Mouse (Mus musculus) thymus, adult 2 months (tissue): ENCODE measurements at regions not wholly inside any gene's neighbourhood (a gene's known extent, or its start where the extent isn't known, plus 50 kb on each side); places are given as distances from the start of the nearest gene placed in this dataset.
A peak's percentile ranks its signal among the peaks of the same experiment; 100 is the strongest.

Source experiments
- DNase-seq: peaks from one replicate; pipeline ENCODE4 v3.0.0; 2021
- H3K27ac ChIP-seq: fragments of 200-500 bp; 2 replicates; pipeline ENCODE4 v1.5.1; 2012; ENCODE audit warnings: low read length, control low read depth; ENCODE audit not compliant: control insufficient read depth, insufficient read depth
- H3K27me3 ChIP-seq: fragments of 200-500 bp; 2 replicates; pipeline ENCODE4 v1.6.1; 2012; ENCODE audit warnings: mild to moderate bottlenecking, low read length, moderate library complexity, mixed read lengths; ENCODE audit not compliant: control insufficient read depth, insufficient read depth
- H3K36me3 ChIP-seq: fragments of 200-500 bp; 2 replicates; pipeline ENCODE4 v1.6.1; 2012; ENCODE audit warnings: mild to moderate bottlenecking, low read length, moderate library complexity; ENCODE audit not compliant: control insufficient read depth, insufficient read depth
- H3K4me1 ChIP-seq: fragments of 200-500 bp; replicated peaks from 2 replicates; pipeline ENCODE4 v1.6.1; 2012; ENCODE audit warnings: low read length; ENCODE audit not compliant: control insufficient read depth, insufficient read depth
- H3K4me3 ChIP-seq: fragments of 200-500 bp; 2 replicates; pipeline ENCODE4 v1.5.1; 2012; ENCODE audit warnings: mild to moderate bottlenecking, low read length, control low read depth, moderate library complexity; ENCODE audit not compliant: control insufficient read depth, insufficient read depth
- CTCF ChIP-seq: fragments of 200-500 bp; IDR thresholded peaks from 2 replicates; pipeline ENCODE4 v1.5.1; 2012; ENCODE audit warnings: mild to moderate bottlenecking, control low read depth, low read length, moderate library complexity, borderline replicate concordance; ENCODE audit not compliant: control insufficient read depth, poor library complexity, insufficient read depth; ENCODE audit errors: extremely low read depth
- POLR2A ChIP-seq: fragments of 200-500 bp; IDR thresholded peaks from 2 replicates; pipeline ENCODE4 v1.6.1; 2012; ENCODE audit warnings: mild to moderate bottlenecking, low read length, control low read depth, moderate library complexity; ENCODE audit not compliant: control insufficient read depth, poor library complexity, insufficient read depth; ENCODE audit errors: extremely low read depth
- WGBS: fragments of 180-500 bp; shearing (Covaris S2); methylation state at CpG from one replicate; pipeline ENCODE4 v1.1.7; 2018; 5-methylcytosine and 5-hydroxymethylcytosine counted together

DNA sequence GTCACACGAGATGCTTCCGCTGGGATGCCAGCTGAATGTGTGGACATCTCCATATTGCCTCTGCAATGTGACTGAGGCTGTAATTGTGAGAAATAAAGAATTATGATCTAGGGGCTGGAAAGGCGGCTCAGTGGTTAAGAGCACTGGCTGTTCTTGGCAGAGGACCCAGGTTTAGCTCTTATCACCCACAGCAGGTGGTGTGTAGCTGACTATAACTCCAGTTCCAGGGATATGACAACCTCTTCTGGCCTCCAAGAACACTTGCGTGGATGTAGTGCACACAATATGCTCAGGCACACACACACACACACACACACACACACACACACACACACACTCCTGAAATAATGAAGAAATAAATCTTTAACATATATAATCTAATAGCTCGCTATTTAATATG is 232.7 kb upstream of the Kcnab2 start:
- H3K27ac ChIP-seq, result no peak overlapping the region
- H3K4me1 ChIP-seq, result no peaks in the 10 kb centered on the region
- no peak overlapping the region for H3K4me3 ChIP-seq
- DNase-seq, result no peak
- no peaks in the 10 kb centered on the region for H3K27me3 ChIP-seq
- TF ChIP-seq CTCF, result no peak
- no peaks in the 10 kb centered on the region for H3K36me3 ChIP-seq
- WGBS, result 92% methylated on average over 5 of the region's 5 CpGs

DNA sequence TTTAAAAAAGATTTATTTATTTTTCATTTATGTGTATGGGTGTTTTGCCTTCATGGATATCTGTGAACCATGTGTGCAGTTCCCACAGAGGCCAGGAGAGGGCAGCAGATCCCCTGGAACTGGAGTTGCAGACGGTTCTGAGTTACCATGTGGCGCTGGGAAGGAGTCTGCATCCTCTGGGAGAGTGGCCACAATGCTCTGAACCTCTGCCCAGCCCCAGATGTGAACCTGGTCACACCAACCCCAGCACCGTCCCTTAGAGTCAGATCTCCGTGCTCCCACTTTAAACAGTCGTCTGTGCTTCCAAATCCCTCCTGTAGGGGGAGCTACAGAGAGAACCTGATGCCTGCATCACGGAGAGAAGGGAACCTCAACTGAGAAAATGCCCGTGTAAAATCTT is 222.5 kb upstream of the Kcnab2 start:
- TF ChIP-seq CTCF (peak; percentile 20; the same call in 1 of the 2 replicates), POLR2A (no peak)
- Histone ChIP-seq H3K27me3 (no peaks in the 10 kb centered on the region; the same call in 1 of the 2 replicates), H3K4me3 (no peak overlapping the region), H3K4me1 (no peaks in the 10 kb centered on the region), H3K36me3 (no peaks in the 10 kb centered on the region), H3K27ac (no peak overlapping the region)
- DNase-seq, result peak; percentile 8
- WGBS, result 75% methylated on average over 7 of the region's 7 CpGs

DNA sequence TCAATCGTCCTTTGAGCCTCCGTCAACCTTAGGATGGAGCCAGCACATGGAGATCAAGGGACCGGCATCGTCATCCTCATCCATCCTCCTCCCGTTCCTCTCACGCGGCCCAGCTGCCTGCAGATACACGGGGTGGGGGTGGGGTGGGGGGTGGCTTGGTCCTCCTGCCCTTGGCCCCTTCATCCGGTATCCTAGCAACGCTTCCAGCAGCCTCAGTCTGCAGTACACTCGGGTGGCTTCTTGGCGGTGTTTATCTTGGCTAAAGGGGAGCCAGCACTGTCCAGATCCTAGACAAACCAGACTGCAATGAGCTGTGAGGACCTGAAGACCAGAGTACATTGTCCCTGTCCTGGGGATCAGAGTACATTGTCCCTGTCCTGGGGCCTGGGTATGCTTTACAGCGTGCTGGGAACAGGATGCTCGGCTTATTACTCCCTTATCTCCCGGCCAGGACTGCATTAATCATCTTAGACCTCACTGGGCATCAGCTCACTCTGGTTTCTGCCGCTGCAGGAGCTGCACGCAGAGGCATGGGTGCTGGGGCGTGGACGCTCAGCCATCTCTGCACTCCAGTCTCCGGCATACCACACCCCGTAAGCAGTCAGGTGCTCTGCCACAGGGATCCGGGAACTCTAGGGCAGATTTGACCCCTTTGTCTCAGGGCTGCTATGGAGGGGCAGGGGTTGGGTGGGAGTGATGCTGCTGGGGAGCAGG is 219.7 kb upstream of the Kcnab2 start:
- H3K4me1 ChIP-seq, result no peaks in the 10 kb centered on the region
- no peaks in the 10 kb centered on the region for H3K36me3 ChIP-seq
- no peak overlapping the region for H3K4me3 ChIP-seq
- no peak overlapping the region for H3K27ac ChIP-seq
- H3K27me3 ChIP-seq, result no peaks in the 10 kb centered on the region; the same call in 1 of the 2 replicates
- TF ChIP-seq CTCF, result no peak
- no peak for TF ChIP-seq POLR2A
- WGBS, result 64% methylated on average over 22 of the region's 22 CpGs
- no peak for DNase-seq

DNA sequence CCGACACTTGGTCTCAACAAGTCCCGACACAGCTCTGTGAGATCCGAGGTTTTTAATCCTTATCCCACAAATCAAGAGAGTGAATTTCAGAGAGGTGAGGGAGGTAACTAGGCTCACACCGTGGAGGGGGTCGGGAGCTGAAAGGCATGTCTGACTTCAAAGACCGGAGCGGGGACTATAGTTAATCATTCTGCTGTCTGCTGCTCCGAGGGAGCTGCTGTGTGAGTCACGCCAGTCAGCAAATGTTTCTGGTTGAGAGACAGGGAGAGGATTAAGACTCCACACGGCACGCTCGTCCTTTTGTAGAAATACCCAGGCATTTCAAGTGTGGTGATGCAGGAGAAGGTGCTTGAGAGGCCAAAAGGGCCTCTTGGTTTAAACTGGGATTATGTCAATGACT is 214.1 kb upstream of the Kcnab2 start:
- no peak overlapping the region for H3K4me3 ChIP-seq
- no peaks in the 10 kb centered on the region for H3K36me3 ChIP-seq
- WGBS, result 65% methylated on average over 12 of the region's 12 CpGs
- no peaks in the 10 kb centered on the region for H3K27me3 ChIP-seq
- TF ChIP-seq CTCF (no peak), POLR2A (no peak)
- no peak for DNase-seq
- H3K27ac ChIP-seq, result no peak overlapping the region
- no peaks in the 10 kb centered on the region for H3K4me1 ChIP-seq

DNA sequence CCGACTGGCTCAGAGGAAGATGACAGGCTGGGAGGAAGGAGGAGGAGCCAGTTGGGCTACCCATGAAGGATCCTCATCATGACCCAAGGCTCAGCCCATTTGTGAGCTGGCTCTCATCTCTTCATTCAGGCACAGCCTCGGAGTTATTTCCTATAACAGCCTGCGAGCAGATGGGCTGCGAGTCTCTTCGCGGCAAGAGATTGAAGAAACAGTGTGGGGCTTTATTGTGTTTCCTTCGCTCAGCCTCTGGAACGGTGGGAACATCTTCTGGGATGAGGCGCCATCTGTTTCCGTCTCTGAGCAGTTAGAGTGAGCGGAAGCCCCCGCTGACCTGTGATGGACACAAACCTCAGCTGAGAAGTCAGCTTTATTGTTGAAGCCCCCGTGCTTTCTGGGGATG is 213.6 kb upstream of the Kcnab2 start:
- no peak overlapping the region for H3K4me3 ChIP-seq
- H3K27ac ChIP-seq, result no peak overlapping the region
- no peak for TF ChIP-seq CTCF
- TF ChIP-seq POLR2A, result no peak
- no peaks in the 10 kb centered on the region for H3K27me3 ChIP-seq
- 90% methylated on average over 13 of the region's 13 CpGs for WGBS
- no peak for DNase-seq
- no peaks in the 10 kb centered on the region for H3K4me1 ChIP-seq
- H3K36me3 ChIP-seq, result no peaks in the 10 kb centered on the region

DNA sequence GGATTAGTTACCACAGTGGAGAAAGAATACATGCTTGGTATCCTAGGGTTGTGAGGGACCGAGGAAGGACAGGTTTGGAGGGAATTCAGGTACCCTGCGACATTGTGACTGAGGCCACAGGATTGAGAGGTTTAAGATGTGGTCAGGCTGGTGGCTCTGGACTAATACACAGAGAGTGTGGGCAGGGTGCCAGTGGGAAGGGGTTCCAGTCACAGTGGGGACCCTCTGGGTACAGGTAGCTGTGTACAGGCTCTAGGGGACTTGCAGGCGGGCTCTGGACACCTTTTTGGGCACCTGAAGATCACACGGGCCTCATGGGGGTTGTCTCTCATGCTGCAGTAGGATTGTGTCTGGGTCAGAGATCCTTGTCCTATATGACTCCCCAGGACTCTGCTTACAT is 213.1 kb upstream of the Kcnab2 start:
- no peaks in the 10 kb centered on the region for H3K27me3 ChIP-seq
- TF ChIP-seq POLR2A (no peak), CTCF (no peak)
- no peak overlapping the region for H3K4me3 ChIP-seq
- H3K36me3 ChIP-seq, result no peaks in the 10 kb centered on the region
- 90% methylated on average over 4 of the region's 4 CpGs for WGBS
- H3K4me1 ChIP-seq, result no peaks in the 10 kb centered on the region
- DNase-seq, result no peak
- H3K27ac ChIP-seq, result no peak overlapping the region

DNA sequence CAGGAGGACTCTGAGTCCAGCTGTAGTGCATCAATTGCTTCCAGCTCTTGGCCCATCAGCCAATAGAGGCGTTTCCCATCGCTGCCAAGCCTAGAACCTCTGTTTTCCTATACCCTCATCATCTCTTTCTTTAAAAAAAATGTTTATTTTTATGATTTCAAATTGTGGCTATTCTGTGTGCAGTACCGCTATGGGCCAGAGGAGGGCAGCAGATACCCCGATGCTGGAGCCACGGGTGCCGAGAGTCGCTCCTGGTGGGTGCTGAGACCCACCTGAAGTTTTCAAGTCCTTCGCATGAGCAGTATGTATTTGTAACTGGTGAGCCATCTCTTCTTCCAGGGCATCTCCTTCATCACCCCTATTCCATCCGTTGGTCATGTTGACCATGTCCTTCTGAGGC is 212.2 kb upstream of the Kcnab2 start:
- Histone ChIP-seq H3K27me3 (no peaks in the 10 kb centered on the region), H3K36me3 (no peaks in the 10 kb centered on the region), H3K4me3 (no peak overlapping the region), H3K4me1 (no peaks in the 10 kb centered on the region), H3K27ac (no peak overlapping the region)
- no peak for TF ChIP-seq CTCF
- no peak for TF ChIP-seq POLR2A
- WGBS, result 80% methylated on average over 9 of the region's 9 CpGs
- DNase-seq, result no peak
